Mouse (Mus musculus): ENCODE results near the gene 9330161L09Rik. TPM values are rescaled to one million over a fixed set of nuclear protein-coding genes. Genes with fewer than 3 reads are reported as not detected.

Gene 9330161L09Rik
- polyA plus RNA-seq, 2 experiments: 0.10 TPM

- Histone ChIP-seq H3K27me3 (ENCODE audit: control insufficient read depth, insufficient read depth, low read length) (no peaks in the 10 kb centered on the region), H3K4me3 (ENCODE audit: insufficient read depth in 1 of 2, low read depth in 2 of 2, low read length in 2 of 2) (peak overlapping the region in 1 of 2 experiments; percentile 26; a peak in 1 of 4 replicates)
- DNase-seq (ENCODE audit: low read depth in 3 of 3, low spot score in 3 of 3): peak in 2 of 3 experiments; percentile 23 to 27
Measured at GRCm38 (mm10) chr12:103367620-103368325, 39.8 kb downstream of the 9330161L09Rik start.

GRCm38 (mm10) chr12:103367171-103367570, 40.4 kb downstream of the 9330161L09Rik start:
- TF ChIP-seq EP300 (IDR thresholded peaks at IDR 0.05; ENCODE audit: low read depth) (no peak), CTCF (IDR thresholded peaks at IDR 0.05; ENCODE audit: low read depth) (no peak)
- Histone ChIP-seq H3K9me3 (ENCODE audit: control insufficient read depth, low read length) (no peaks in the 10 kb centered on the region), H3K36me3 (replicated peaks; ENCODE audit: control insufficient read depth, insufficient read depth, low read depth) (no peaks in the 10 kb centered on the region), H3K4me1 (replicated peaks; ENCODE audit: control insufficient read depth in 2 of 2, insufficient read depth in 2 of 2, low read length in 1 of 2) (peaks cover 4 to 7% of the 10 kb centered on the region in 2 experiments; a peak in 2 of 4 replicates), H3K9ac (replicated peaks) (no peak overlapping the region), H3K27me3 (ENCODE audit: control insufficient read depth, insufficient read depth, low read length) (no peaks in the 10 kb centered on the region), H3K4me2 (ENCODE audit: low read depth) (no peak overlapping the region), H3K4me3 (ENCODE audit: insufficient read depth in 1 of 2, low read depth in 2 of 2, low read length in 2 of 2) (no peak overlapping the region), H3K27ac (no peak overlapping the region)
- WGBS (ENCODE audit: insufficient replicate concordance): 50% methylated on average over 2 of the region's 2 CpGs
- DNase-seq (ENCODE audit: low read depth in 3 of 3, low spot score in 3 of 3) (no peak), ATAC-seq (ENCODE audit: insufficient read depth) (no peak)

More at GRCm38 (mm10) chr12:103367620-103368325, 39.8 kb downstream of the 9330161L09Rik start:
- WGBS (ENCODE audit: insufficient replicate concordance): 11% methylated on average over 18 of the region's 18 CpGs
- Histone ChIP-seq H3K9me3 (ENCODE audit: control insufficient read depth, low read length) (no peaks in the 10 kb centered on the region), H3K27ac (no peak overlapping the region), H3K9ac (replicated peaks) (no peak overlapping the region), H3K36me3 (replicated peaks; ENCODE audit: control insufficient read depth, insufficient read depth, low read depth) (no peaks in the 10 kb centered on the region), H3K4me2 (ENCODE audit: low read depth) (peak overlapping the region; percentile 40), H3K4me1 (replicated peaks; ENCODE audit: control insufficient read depth in 2 of 2, insufficient read depth in 2 of 2, low read length in 1 of 2) (peaks cover 4 to 7% of the 10 kb centered on the region in 2 experiments; a peak in 2 of 4 replicates)
- ATAC-seq (ENCODE audit: insufficient read depth): peak; percentile 67
- peak; percentile 88 for TF ChIP-seq CTCF (IDR thresholded peaks at IDR 0.05; ENCODE audit: low read depth)
- TF ChIP-seq EP300 (IDR thresholded peaks at IDR 0.05; ENCODE audit: low read depth): no peak

GRCm38 (mm10) chr12:103362336-103362735, 45.3 kb downstream of the 9330161L09Rik start:
- H3K4me3 ChIP-seq (ENCODE audit: insufficient read depth in 1 of 2, low read depth in 2 of 2, low read length in 2 of 2): no peak overlapping the region
- no peak for ATAC-seq (ENCODE audit: insufficient read depth)
- TF ChIP-seq EP300 (IDR thresholded peaks at IDR 0.05; ENCODE audit: low read depth) (no peak), CTCF (IDR thresholded peaks at IDR 0.05; ENCODE audit: low read depth) (no peak)
- DNase-seq (ENCODE audit: low read depth in 3 of 3, low spot score in 3 of 3): no peak
- no peaks in the 10 kb centered on the region for H3K36me3 ChIP-seq (replicated peaks; ENCODE audit: control insufficient read depth, insufficient read depth, low read depth)
- WGBS (ENCODE audit: insufficient replicate concordance): 48% methylated on average over 3 of the region's 3 CpGs
- H3K4me1 ChIP-seq (replicated peaks; ENCODE audit: control insufficient read depth in 2 of 2, insufficient read depth in 2 of 2, low read length in 1 of 2): no peaks in the 10 kb centered on the region
- H3K27ac ChIP-seq: no peak overlapping the region
- no peaks in the 10 kb centered on the region for H3K9me3 ChIP-seq (ENCODE audit: control insufficient read depth, low read length)
- no peak overlapping the region for H3K4me2 ChIP-seq (ENCODE audit: low read depth)
- no peaks in the 10 kb centered on the region for H3K27me3 ChIP-seq (ENCODE audit: control insufficient read depth, insufficient read depth, low read length)
- no peak overlapping the region for H3K9ac ChIP-seq (replicated peaks)

DNA sequence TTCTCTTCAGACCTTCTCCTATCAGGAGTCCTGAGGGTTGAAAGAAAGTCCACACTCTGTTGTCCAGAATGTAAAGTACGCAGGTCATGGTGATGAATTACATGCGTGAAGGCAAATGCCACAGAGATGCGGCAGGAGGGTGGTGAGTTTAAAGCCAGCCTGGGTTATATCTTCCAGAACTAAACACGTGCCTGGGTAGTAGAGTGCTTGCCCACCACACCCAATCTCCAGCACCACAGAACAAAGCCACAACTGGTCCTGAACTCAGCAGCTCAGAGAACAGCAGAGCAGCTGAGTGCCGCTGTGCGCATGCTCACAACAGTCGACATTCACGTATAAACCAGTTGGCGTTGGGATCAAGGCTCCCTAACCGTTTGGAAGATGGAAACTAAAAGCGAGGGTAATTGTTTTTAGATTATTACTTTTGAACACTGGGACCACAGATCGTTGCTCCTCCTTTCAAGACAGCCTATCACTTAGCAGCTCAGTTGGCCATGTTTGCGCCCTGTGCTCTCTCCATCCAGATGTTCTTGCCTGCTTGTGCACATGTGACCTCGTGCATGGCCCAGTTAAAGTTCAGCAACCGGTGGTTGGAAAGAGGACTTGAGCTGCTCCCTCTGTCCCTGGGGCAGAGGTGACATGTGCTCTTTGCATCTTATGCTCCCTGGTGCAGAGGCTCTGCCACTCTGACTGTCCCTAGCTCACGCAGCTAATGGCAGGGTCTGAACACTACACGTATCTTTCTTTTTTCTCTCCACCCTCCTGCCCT, 45.9 kb downstream of the 9330161L09Rik start:
- no peaks in the 10 kb centered on the region for H3K27me3 ChIP-seq (ENCODE audit: control insufficient read depth, insufficient read depth, low read length)
- H3K4me1 ChIP-seq (replicated peaks; ENCODE audit: control insufficient read depth in 2 of 2, insufficient read depth in 2 of 2, low read length in 1 of 2): no peaks in the 10 kb centered on the region
- H3K36me3 ChIP-seq (replicated peaks; ENCODE audit: control insufficient read depth, insufficient read depth, low read depth): no peaks in the 10 kb centered on the region
- H3K9ac ChIP-seq (replicated peaks): no peak overlapping the region
- H3K4me2 ChIP-seq (ENCODE audit: low read depth): no peak overlapping the region
- no peak for ATAC-seq (ENCODE audit: insufficient read depth)
- no peak for DNase-seq (ENCODE audit: low read depth in 3 of 3, low spot score in 3 of 3)
- no peak for TF ChIP-seq CTCF (IDR thresholded peaks at IDR 0.05; ENCODE audit: low read depth)
- no peaks in the 10 kb centered on the region for H3K9me3 ChIP-seq (ENCODE audit: control insufficient read depth, low read length)
- H3K27ac ChIP-seq: no peak overlapping the region
- no peak overlapping the region for H3K4me3 ChIP-seq (ENCODE audit: insufficient read depth in 1 of 2, low read depth in 2 of 2, low read length in 2 of 2)
- WGBS (ENCODE audit: insufficient replicate concordance): 69% methylated on average over 17 of the region's 17 CpGs

- no peaks in the 10 kb centered on the region for H3K27me3 ChIP-seq (ENCODE audit: control insufficient read depth, insufficient read depth, low read length)
- ATAC-seq (ENCODE audit: insufficient read depth) (no peak), DNase-seq (ENCODE audit: low read depth in 3 of 3, low spot score in 3 of 3) (no peak)
- H3K4me3 ChIP-seq (ENCODE audit: insufficient read depth in 1 of 2, low read depth in 2 of 2, low read length in 2 of 2): no peak overlapping the region
- no peak overlapping the region for H3K4me2 ChIP-seq (ENCODE audit: low read depth)
- no peak for TF ChIP-seq EP300 (IDR thresholded peaks at IDR 0.05; ENCODE audit: low read depth)
- no peak for TF ChIP-seq CTCF (IDR thresholded peaks at IDR 0.05; ENCODE audit: low read depth)
- H3K27ac ChIP-seq: no peak overlapping the region
- H3K4me1 ChIP-seq (replicated peaks; ENCODE audit: control insufficient read depth in 2 of 2, insufficient read depth in 2 of 2, low read length in 1 of 2): no peaks in the 10 kb centered on the region
- 57% methylated on average over 8 of the region's 8 CpGs for WGBS (ENCODE audit: insufficient replicate concordance)
- H3K9me3 ChIP-seq (ENCODE audit: control insufficient read depth, low read length): no peaks in the 10 kb centered on the region
- H3K9ac ChIP-seq (replicated peaks): no peak overlapping the region
- H3K36me3 ChIP-seq (replicated peaks; ENCODE audit: control insufficient read depth, insufficient read depth, low read depth): no peaks in the 10 kb centered on the region
Measured at GRCm38 (mm10) chr12:103360812-103361211, 46.8 kb downstream of the 9330161L09Rik start.

Data from liver, embryonic 14.5 days (tissue).